Mouse (Mus musculus): ENCODE data around the gene Hdac4. TPM values are rescaled to one million over a fixed set of nuclear protein-coding genes. Genes with fewer than 3 reads are reported as not detected.

Gene Hdac4
- polyA plus RNA-seq, 1 experiment from 2014 or later = 25.3 TPM

DNA sequence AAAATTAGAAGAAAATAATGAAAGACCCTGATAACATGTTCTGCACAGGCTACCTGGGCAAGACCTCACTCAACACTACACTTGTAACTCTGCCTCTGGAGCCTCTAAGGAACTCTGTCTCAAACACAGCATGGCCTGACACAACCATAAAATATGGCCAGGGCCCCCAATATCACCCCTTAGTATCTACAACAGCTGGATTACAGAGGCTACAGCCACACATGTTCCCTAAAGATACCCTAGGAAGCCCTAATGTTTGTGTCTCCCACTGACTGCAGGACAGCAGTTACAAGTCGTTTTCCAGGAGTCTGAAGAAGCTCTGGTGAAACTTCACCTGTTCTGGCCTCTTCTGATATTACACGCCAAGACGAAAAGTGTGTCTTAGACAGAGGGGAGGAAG is 65.7 kb downstream of the Hdac4 start:
- Histone ChIP-seq H3K27me3 (ENCODE audit: control insufficient read depth, insufficient read depth, low read depth, low read length) (no peaks in the 10 kb centered on the region), H3K4me1 (ENCODE audit: control insufficient read depth, insufficient read depth, low read length) (peaks cover 7% of the 10 kb centered on the region; the same call in 1 of the 2 replicates), H3K4me2 (ENCODE audit: low read length) (no peak overlapping the region), H3K36me3 (ENCODE audit: control insufficient read depth, insufficient read depth, low read length) (no peaks in the 10 kb centered on the region), H3K27ac (ENCODE audit: low read length) (no peak overlapping the region), H3K9me3 (replicated peaks; ENCODE audit: control insufficient read depth, low read length, poor library complexity, severe bottlenecking) (no peaks in the 10 kb centered on the region), H3K9ac (ENCODE audit: low read depth, low read length) (no peak overlapping the region), H3K4me3 (ENCODE audit: low read depth, low read length) (no peak overlapping the region)
- no peak for ATAC-seq
- WGBS = 85% methylated on average over 3 of the region's 3 CpGs

DNA sequence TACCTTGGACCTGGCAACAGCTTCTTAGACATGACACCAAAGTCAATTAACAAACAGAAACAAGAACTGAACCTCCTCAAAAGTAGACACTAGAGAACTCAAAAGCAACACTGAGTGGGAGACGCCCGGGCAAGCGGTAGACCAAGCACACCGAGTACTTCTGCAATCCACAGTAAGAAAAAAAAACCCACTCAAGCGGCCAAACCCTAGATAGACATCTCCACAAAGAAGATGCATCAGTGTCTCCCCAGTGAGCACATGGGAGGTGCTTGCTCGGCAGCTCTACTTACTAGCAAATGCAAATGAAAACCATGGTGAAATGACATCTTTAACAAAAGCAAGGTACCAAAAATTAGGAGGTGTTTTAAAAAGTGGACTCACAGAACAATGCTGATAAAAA is 67.7 kb downstream of the Hdac4 start:
- no peaks in the 10 kb centered on the region for H3K9me3 ChIP-seq (replicated peaks; ENCODE audit: control insufficient read depth, low read length, poor library complexity, severe bottlenecking)
- ATAC-seq = no peak
- 95% methylated on average over 6 of the region's 6 CpGs for WGBS

DNA sequence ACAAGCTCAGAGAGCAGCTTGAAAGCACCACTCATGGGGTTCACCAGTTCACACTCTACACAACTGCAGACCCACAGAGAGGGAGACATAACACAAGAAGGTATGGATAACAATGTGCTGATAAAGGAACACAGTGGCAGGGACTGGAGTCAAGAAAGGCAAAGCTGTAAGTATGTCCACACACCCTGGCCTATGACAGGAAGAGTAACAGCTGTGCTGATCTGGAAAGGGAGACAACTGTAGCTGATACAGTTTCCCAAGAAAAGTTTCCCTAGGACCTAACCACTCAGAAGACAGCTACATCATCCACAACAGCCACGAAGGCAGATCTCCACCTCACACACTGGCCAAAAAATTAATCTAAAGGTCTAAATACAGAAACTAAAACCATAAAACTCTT is 68.1 kb downstream of the Hdac4 start:
- no peak for ATAC-seq
- 96% methylated on average over 1 of the region's 1 CpGs for WGBS
- Histone ChIP-seq H3K4me1 (ENCODE audit: control insufficient read depth, insufficient read depth, low read length) (peaks cover 7% of the 10 kb centered on the region; the same call in 1 of the 2 replicates), H3K27ac (ENCODE audit: low read length) (no peak overlapping the region), H3K27me3 (ENCODE audit: control insufficient read depth, insufficient read depth, low read depth, low read length) (no peaks in the 10 kb centered on the region), H3K4me2 (ENCODE audit: low read length) (no peak overlapping the region), H3K36me3 (ENCODE audit: control insufficient read depth, insufficient read depth, low read length) (no peaks in the 10 kb centered on the region), H3K9me3 (replicated peaks; ENCODE audit: control insufficient read depth, low read length, poor library complexity, severe bottlenecking) (no peaks in the 10 kb centered on the region), H3K4me3 (ENCODE audit: low read depth, low read length) (no peak overlapping the region), H3K9ac (ENCODE audit: low read depth, low read length) (no peak overlapping the region)

More for the DNA sequence above, 67.7 kb downstream of the Hdac4 start:
- no peak overlapping the region for H3K27ac ChIP-seq (ENCODE audit: low read length)
- H3K27me3 ChIP-seq (ENCODE audit: control insufficient read depth, insufficient read depth, low read depth, low read length) = no peaks in the 10 kb centered on the region
- peaks cover 7% of the 10 kb centered on the region; the same call in 1 of the 2 replicates for H3K4me1 ChIP-seq (ENCODE audit: control insufficient read depth, insufficient read depth, low read length)
- H3K9ac ChIP-seq (ENCODE audit: low read depth, low read length) = no peak overlapping the region
- no peak overlapping the region for H3K4me3 ChIP-seq (ENCODE audit: low read depth, low read length)
- no peaks in the 10 kb centered on the region for H3K36me3 ChIP-seq (ENCODE audit: control insufficient read depth, insufficient read depth, low read length)
- H3K4me2 ChIP-seq (ENCODE audit: low read length) = no peak overlapping the region

DNA sequence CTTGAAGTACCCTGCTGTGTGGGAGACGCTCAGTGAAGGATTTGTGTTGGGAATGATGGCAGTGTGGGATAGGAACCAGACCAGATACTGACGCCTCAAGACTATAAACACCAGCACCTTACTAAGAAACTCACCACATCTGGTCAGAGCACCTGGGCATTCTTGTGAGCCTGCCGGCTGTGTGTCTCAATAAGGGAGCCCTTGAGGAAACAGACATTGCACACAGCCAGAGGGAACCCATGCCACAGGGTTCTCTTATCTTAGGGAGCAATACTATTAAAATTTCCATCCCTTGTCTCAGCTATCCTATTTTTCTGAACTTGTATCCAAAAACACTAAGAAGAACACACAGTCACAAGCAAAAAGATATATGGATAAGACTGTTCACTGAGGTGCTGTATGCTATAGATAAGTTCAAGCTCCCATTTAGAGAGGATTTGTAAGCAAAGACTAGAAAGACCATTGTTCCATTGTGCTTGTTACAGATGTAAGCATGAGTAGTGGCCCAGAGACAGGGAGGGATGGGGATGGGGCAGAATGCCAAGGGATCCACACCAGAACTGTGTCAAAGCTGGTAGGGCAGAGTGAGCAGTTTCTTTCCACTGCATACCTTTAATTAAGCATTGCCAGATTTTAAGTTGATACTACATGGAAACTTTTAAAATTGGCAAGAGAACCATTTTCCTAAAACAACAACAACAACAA is 70.8 kb downstream of the Hdac4 start:
- H3K9ac ChIP-seq (ENCODE audit: low read depth, low read length) = no peak overlapping the region
- H3K27ac ChIP-seq (ENCODE audit: low read length) = no peak overlapping the region
- H3K4me2 ChIP-seq (ENCODE audit: low read length) = no peak overlapping the region
- no peaks in the 10 kb centered on the region for H3K9me3 ChIP-seq (replicated peaks; ENCODE audit: control insufficient read depth, low read length, poor library complexity, severe bottlenecking)
- H3K36me3 ChIP-seq (ENCODE audit: control insufficient read depth, insufficient read depth, low read length) = no peaks in the 10 kb centered on the region
- ATAC-seq = no peak
- no peak overlapping the region for H3K4me3 ChIP-seq (ENCODE audit: low read depth, low read length)
- 80% methylated on average over 3 of the region's 3 CpGs for WGBS
- no peaks in the 10 kb centered on the region for H3K4me1 ChIP-seq (ENCODE audit: control insufficient read depth, insufficient read depth, low read length)
- H3K27me3 ChIP-seq (ENCODE audit: control insufficient read depth, insufficient read depth, low read depth, low read length) = no peaks in the 10 kb centered on the region

DNA sequence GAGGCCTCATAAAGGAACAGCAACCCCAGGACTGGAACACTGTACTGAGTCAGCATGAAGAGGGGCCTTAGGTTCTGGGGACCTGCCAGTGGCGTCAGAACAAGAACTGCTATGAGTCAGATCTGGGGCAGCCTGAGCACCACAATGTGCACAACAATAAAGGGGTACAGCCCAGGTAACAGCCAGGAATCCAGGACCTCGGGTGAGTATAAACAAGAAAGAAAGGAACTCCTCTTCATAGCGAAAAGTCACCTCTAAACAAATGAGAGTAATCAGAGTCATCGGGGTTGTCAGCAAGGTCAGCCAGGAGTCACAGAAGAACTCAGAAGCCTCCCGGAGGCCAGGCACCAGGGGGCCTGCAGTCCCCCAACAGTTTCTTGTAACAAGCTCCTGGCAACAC is 76.2 kb downstream of the Hdac4 start:
- Histone ChIP-seq H3K4me2 (ENCODE audit: low read length) (no peak overlapping the region), H3K9me3 (replicated peaks; ENCODE audit: control insufficient read depth, low read length, poor library complexity, severe bottlenecking) (no peaks in the 10 kb centered on the region), H3K9ac (ENCODE audit: low read depth, low read length) (no peak overlapping the region), H3K4me3 (ENCODE audit: low read depth, low read length) (no peak overlapping the region), H3K27me3 (ENCODE audit: control insufficient read depth, insufficient read depth, low read depth, low read length) (no peaks in the 10 kb centered on the region), H3K4me1 (ENCODE audit: control insufficient read depth, insufficient read depth, low read length) (no peaks in the 10 kb centered on the region), H3K36me3 (ENCODE audit: control insufficient read depth, insufficient read depth, low read length) (no peaks in the 10 kb centered on the region), H3K27ac (ENCODE audit: low read length) (no peak overlapping the region)
- WGBS = 78% methylated on average over 5 of the region's 5 CpGs
- ATAC-seq = no peak

DNA sequence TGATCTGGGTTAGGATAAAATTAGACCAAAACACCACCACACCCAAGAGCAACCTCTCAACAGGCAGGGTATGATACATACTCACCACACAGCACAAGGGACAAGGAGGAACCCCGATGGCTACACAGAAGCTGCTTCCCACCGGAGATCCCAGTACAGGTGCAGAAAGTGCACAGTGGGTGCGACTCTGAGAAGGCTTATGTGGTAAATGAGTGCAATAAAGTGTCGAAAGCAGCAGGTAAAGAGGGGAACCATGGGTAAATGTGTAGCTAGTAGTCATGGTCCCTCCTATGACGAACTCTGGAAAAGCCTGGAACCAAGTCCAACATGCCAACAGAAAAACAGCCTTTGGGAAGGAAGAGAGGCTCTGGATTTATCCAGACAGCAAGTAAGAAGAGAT is 77.9 kb downstream of the Hdac4 start:
- no peak overlapping the region for H3K27ac ChIP-seq (ENCODE audit: low read length)
- H3K4me2 ChIP-seq (ENCODE audit: low read length) = no peak overlapping the region
- H3K4me1 ChIP-seq (ENCODE audit: control insufficient read depth, insufficient read depth, low read length) = no peaks in the 10 kb centered on the region
- no peak overlapping the region for H3K9ac ChIP-seq (ENCODE audit: low read depth, low read length)
- WGBS = 94% methylated on average over 5 of the region's 5 CpGs
- H3K27me3 ChIP-seq (ENCODE audit: control insufficient read depth, insufficient read depth, low read depth, low read length) = no peaks in the 10 kb centered on the region
- ATAC-seq = no peak
- H3K4me3 ChIP-seq (ENCODE audit: low read depth, low read length) = no peak overlapping the region
- H3K36me3 ChIP-seq (ENCODE audit: control insufficient read depth, insufficient read depth, low read length) = no peaks in the 10 kb centered on the region
- no peaks in the 10 kb centered on the region for H3K9me3 ChIP-seq (replicated peaks; ENCODE audit: control insufficient read depth, low read length, poor library complexity, severe bottlenecking)

DNA sequence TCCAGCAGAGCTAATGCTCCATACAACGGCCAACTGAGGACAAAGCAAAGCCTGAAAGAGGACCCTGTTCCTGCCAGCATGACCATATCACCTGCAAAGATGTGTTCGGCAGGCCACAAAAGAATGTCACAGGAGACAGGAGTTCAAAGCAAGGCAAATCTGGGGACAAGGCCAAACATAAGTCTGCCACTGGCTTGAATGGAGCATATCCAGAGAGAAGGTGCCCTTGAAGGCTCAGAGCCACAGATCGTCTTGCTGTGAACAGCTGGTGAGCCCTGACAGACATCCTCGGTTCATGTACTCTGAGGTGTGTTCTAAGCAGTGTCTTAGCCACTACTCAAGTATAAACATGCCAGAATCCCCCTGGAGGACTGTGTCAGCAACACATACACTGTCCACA is 79.3 kb downstream of the Hdac4 start:
- WGBS = 77% methylated on average over 4 of the region's 4 CpGs
- no peak overlapping the region for H3K9ac ChIP-seq (ENCODE audit: low read depth, low read length)
- no peak overlapping the region for H3K4me3 ChIP-seq (ENCODE audit: low read depth, low read length)
- H3K27me3 ChIP-seq (ENCODE audit: control insufficient read depth, insufficient read depth, low read depth, low read length) = no peaks in the 10 kb centered on the region
- H3K27ac ChIP-seq (ENCODE audit: low read length) = no peak overlapping the region
- H3K36me3 ChIP-seq (ENCODE audit: control insufficient read depth, insufficient read depth, low read length) = no peaks in the 10 kb centered on the region
- H3K4me1 ChIP-seq (ENCODE audit: control insufficient read depth, insufficient read depth, low read length) = no peaks in the 10 kb centered on the region
- no peak overlapping the region for H3K4me2 ChIP-seq (ENCODE audit: low read length)
- H3K9me3 ChIP-seq (replicated peaks; ENCODE audit: control insufficient read depth, low read length, poor library complexity, severe bottlenecking) = no peaks in the 10 kb centered on the region
- ATAC-seq = no peak

DNA sequence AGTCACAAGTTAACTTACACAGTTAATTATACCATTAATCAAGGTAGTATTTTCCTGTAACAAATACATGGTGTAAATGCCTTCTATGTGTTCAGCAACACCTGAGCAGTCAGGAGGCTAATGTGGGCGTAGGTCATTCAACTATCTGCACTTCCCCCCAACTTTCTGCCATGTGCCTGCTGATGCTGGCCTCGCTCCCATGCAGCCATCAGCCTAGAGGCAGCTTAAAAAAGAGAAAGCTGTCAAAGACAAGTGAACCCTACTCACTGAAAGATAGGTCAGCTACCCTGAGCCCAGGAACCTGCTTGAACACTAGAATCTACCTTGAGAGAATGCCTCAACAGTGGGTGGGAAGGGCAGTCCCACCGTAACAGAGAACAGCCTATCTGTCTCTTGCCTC is 81.4 kb downstream of the Hdac4 start:
- ATAC-seq = no peak
- no peak overlapping the region for H3K4me2 ChIP-seq (ENCODE audit: low read length)
- no peaks in the 10 kb centered on the region for H3K4me1 ChIP-seq (ENCODE audit: control insufficient read depth, insufficient read depth, low read length)
- no peaks in the 10 kb centered on the region for H3K27me3 ChIP-seq (ENCODE audit: control insufficient read depth, insufficient read depth, low read depth, low read length)
- H3K9me3 ChIP-seq (replicated peaks; ENCODE audit: control insufficient read depth, low read length, poor library complexity, severe bottlenecking) = no peaks in the 10 kb centered on the region
- 94% methylated on average over 3 of the region's 3 CpGs for WGBS
- H3K9ac ChIP-seq (ENCODE audit: low read depth, low read length) = no peak overlapping the region
- H3K4me3 ChIP-seq (ENCODE audit: low read depth, low read length) = no peak overlapping the region
- no peak overlapping the region for H3K27ac ChIP-seq (ENCODE audit: low read length)
- no peaks in the 10 kb centered on the region for H3K36me3 ChIP-seq (ENCODE audit: control insufficient read depth, insufficient read depth, low read length)

DNA sequence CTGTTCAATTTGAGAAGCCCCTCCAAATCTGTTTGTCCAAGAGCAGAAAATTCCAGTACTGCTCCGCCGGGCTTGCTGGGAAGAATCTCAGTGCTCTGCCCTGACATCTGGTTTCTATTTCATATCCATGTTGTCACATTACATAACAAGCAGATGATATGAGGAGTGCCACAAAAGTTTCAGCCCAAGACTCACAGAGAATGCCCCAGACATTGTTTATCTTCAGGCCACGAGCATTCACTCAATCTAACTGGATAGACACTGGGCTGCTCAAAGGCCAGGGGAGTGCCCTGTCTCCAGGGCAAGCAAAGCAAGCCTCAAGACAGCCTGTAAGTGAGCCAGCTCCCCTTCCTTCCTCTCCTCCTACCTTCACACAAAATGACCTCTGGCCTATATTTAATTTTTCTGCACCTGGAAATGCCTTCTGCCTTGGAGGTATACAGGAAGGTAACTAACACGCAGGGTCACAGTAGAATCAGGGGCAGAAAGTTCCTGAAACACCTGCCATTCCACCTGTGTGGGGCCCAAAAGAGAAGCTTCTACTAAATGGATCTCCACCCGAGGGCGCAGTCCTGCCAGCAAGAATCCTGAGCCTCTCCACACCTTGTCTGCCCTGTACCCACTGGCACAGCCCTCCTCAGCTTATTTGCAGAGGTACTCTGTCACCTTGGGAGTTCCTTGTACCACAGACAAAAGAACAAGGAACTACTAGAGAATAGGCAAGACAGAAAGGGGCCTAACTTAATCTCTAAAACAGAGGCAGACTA is 82.1 kb downstream of the Hdac4 start:
- no peaks in the 10 kb centered on the region for H3K36me3 ChIP-seq (ENCODE audit: control insufficient read depth, insufficient read depth, low read length)
- no peak for ATAC-seq
- H3K4me1 ChIP-seq (ENCODE audit: control insufficient read depth, insufficient read depth, low read length) = no peaks in the 10 kb centered on the region
- no peak overlapping the region for H3K4me3 ChIP-seq (ENCODE audit: low read depth, low read length)
- no peak overlapping the region for H3K27ac ChIP-seq (ENCODE audit: low read length)
- 85% methylated on average over 6 of the region's 6 CpGs for WGBS
- no peak overlapping the region for H3K4me2 ChIP-seq (ENCODE audit: low read length)
- no peaks in the 10 kb centered on the region for H3K27me3 ChIP-seq (ENCODE audit: control insufficient read depth, insufficient read depth, low read depth, low read length)
- H3K9ac ChIP-seq (ENCODE audit: low read depth, low read length) = no peak overlapping the region
- no peaks in the 10 kb centered on the region for H3K9me3 ChIP-seq (replicated peaks; ENCODE audit: control insufficient read depth, low read length, poor library complexity, severe bottlenecking)

Data from midbrain, embryonic 16.5 days (tissue).